Mouse (Mus musculus): ENCODE data around the gene Gm11939. TPM values are rescaled to one million over a fixed set of nuclear protein-coding genes. Genes with fewer than 3 reads are reported as not detected.
A peak's percentile ranks its signal among the peaks of the same experiment; 100 is the strongest.
"Not testable (repeated sequence)": the region's sequence is repeated elsewhere in the genome, so short reads cannot be mapped to it uniquely, and the experiment has no call there.

The Gm11939 gene
- total RNA-seq (2021) = not detected

DNA sequence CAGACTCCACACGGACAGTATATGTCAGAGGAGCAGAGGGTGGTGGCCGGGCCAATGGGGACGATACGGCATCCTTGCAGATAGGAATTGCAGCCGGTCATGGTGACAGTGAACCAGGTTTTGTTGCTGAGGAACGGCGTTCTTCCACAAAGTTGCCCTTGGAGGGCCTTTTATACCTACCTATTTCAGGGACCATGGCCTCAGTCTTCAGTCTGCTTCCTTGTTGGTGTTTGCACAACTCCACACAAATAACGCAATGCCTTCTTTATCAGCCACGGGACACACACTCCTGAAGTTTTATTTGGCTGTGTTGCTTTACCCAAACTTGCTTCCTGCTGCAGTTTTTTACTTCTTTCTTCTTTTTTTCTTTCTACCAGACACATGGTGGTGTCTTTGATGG, at the start of gene Gm11939:
Gm11939 (minus strand) TSS at position 101 of the 400 bp plus-strand sequence.
- no peak for DNase-seq

DNA sequence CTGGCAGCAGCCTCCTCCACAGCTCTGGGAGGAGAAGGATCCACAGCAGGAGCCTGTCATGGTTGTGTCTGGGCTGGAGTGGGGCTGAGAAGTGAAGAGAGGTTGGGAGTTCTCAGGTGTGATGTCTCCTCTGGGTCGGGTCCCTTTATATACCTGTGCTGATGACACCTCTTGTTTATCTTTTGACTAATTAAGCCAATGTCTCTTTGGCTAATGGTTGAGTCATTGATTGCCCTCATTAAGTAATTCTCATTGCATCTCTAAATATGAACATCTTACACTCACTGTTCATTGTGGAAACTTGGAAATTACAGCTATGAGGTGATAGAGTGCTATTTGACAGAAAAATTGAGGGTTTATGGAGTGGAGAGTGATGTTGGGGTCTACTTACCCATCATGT, 43.9 kb upstream of the Gm11939 start, which contains the start of gene Gm11938:
Gm11938 (minus strand) TSS at position 101 of the 400 bp plus-strand sequence.
- DNase-seq = not testable (repeated sequence)

DNA sequence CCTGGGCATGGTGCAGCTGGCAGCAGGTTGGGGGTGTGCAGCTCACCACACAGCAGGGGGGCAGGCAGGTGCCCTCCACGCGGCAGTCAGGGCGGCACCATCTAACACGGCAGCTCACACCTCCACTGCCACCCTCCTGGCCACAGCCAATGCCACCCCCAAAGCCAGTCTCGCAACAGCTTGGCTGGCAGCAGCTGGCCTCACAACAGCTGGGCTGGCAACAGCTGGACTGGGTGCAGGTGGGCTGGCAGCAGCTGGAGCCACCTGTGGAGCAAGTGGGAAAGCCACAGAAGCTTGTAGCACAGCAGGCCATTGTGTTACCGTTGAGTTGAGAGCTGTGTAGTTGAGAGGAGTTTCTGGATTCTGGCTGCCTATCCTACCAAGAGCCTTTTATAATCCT, 38.5 kb upstream of the Gm11939 start, which contains the start of gene Krtap9-3:
Krtap9-3 (minus strand) TSS at position 364 of the 400 bp plus-strand sequence.
- DNase-seq = not testable (repeated sequence)

GRCm38 (mm10) chr11:99590981-99591380, 31.7 kb upstream of the Gm11939 start, which contains the start of gene Krtap1-3:
Gene Krtap1-3, minus strand, starts transcription at chr11:99591339.
- no peak for DNase-seq

- peak; percentile 41 to 49 for DNase-seq
These were observed 25.8 kb upstream of the Gm11939 start for GRCm38 (mm10) chr11:99585096-99585495.

GRCm38 (mm10) chr11:99583245-99583704, 24.0 kb upstream of the Gm11939 start, which contains the start of gene Krtap1-4:
Gene Krtap1-4, minus strand, starts transcription at chr11:99583654.
- no peak for DNase-seq

- no peak for DNase-seq
These were observed 22.3 kb upstream of the Gm11939 start for GRCm38 (mm10) chr11:99581564-99581963.

DNA sequence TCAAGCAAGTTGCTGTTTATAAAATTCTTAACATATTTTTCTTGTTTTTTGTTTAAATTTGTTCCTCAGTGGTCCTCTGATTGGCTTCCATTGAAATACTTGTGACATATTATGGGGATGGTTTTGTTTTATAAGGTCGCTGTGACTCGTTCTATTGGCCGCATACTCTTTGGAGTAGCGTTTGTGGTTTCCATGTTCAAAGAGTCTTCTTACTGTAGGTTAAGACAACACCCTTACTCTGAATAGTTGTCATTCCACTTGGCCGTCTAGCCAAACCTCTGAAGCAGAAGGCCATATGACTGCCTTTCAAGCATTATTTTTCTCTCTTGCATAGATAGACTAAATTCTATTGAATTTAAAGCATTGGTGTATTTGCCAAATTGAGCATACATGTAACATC, 21.8 kb upstream of the Gm11939 start:
- no peak for DNase-seq

GRCm38 (mm10) chr11:99580636-99581035, 21.4 kb upstream of the Gm11939 start, which contains the start of gene Krtap1-5:
Gene Krtap1-5, minus strand, starts transcription at chr11:99581016.
- no peak for DNase-seq

GRCm38 (mm10) chr11:99574106-99574505, 14.8 kb upstream of the Gm11939 start:
- DNase-seq = peak; percentile 50 to 63

DNA sequence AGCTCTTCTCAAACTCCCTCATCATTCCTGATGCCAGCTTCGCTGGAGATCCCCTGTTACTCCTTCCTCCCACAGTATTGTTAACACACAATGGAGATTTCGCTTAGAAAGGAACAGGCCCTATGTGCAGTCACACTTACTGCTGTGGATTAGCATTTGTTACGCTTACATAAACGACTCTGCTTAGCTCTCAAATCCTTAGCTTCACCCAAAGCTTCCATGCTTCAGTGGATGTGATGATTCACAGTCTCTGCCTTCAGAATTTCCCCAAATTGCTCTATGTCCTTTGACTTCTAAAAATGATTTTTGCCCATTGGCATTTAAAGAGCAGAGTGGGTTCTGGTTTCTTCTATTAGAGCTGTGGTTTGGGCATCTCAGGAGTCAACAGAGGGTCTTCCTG, 13.9 kb upstream of the Gm11939 start:
- no peak for DNase-seq

GRCm38 (mm10) chr11:99566530-99566929, 7.3 kb upstream of the Gm11939 start, which contains the start of gene Krtap3-1:
Gene Krtap3-1, minus strand, starts transcription at chr11:99566630.
- no peak for DNase-seq

DNA sequence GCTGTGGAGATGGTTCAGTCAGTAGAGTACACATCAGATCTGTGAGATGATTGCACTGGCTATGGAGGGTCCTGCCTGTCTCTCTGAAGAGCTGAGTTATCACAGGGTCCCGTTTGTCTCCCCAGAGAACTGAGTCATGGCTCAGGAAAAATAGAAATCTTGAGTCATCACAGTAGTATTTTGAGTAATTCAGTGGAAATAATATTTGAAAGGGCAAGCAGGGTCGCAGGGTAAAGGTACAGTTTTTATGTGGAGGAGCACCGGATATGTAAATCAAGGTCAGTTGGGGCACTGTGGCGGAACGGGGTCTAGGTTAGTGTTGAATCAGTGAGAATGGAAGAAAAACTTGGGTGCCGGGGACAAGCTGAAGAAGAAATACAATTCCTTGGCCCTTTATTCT, 3.3 kb upstream of the Gm11939 start:
- no peak for DNase-seq

DNA sequence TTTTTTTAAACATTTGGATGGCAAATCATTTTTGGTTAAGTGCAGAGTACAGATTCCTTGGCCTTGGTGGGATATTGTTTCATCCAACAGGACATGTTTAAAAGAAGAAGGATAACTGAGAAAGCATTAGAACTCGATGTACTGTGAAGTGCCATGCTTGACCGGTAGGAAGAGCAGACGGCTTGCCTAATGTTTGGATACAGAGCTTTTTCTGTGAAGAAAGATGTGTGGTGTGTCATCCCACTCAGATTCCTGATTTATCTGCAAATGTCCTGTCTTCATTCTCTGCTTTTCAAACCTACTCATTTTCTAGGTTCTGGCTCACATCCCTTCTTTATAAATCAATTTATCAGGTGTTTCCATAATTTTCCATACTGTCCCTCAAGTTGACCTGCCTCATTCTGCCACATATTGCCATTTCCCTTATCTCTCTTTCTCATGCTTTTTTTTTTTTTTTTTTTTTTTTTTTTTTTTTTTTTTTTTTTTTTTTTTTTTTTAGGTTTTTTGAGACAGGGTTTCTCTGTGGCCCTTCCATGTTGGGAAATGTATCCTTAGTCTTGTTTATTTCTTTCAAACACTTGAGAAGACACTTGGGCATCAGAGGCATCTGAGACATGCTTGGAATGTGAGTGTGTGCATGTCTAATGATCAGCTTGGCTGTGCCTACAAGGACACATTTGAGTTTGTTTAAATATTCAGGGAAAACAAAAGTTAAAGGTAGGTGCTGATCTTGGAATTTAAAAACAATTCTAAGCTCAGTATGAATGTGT, 1.1 kb downstream of the Gm11939 start:
- no peak for DNase-seq

DNA sequence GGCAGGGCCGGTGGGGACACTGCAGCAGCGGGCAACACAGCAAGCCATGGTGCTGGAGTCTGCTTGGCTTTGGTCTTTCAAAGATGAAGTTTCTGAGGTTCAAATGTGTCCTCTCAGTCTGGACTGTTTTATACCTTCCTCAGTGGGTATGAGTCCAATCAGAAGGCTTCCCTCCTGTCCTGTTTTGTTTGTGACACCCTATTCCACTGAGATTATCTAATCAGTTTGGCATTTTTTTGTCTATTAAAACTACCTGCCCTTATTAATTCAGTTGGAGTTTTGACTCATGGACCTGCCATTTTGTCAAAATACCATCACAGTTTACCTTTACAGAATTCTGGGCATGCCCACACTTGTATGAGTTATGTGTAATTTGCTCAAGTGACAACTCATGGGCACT, 2.5 kb downstream of the Gm11939 start, which contains the start of gene Krtap3-2:
Krtap3-2 (minus strand) TSS at position 101 of the 400 bp plus-strand sequence.
- no peak for DNase-seq

GRCm38 (mm10) chr11:99556195-99556594, 3.1 kb downstream of the Gm11939 start:
- DNase-seq = no peak

DNA sequence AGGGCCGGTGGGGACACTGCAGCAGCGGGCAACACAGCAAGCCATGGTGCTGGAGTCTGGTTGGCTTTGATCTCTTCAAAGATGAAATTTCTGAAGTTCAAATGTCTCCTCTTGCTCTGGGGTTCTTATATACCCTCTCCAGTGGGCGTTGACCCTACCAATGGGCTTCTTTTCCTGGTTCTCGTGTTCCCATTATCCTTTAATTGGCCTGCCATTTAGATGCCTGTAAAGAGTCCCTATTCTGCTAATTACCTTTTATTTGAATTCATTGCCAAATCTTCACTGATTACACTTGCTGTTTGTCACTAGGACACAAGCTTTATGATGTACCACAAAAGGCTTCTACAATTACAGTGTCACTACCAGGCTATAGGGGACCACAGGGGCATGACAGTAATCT, 8.5 kb downstream of the Gm11939 start, which contains the start of gene Krtap3-3:
Krtap3-3 (minus strand) TSS at position 101 of the 400 bp plus-strand sequence.
- no peak for DNase-seq

DNA sequence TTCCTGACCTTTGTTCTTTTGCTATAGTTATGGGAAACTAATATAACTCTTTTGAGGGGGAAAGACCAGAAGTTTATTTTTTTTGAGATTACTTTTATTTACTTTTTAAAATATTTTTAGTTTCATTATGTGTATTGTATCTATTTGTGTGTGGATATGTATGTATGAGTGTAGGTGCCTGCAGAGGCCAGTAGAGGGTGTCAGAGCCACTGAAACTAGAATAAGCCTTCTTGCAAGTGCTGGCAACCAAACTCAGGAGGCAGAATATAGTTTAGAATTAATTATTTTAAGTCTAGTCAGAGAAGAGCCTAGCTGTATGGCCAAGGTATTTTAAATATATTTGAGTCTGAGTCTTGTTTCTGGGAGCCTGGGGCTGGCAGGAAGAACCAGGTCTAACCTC, 11.4 kb downstream of the Gm11939 start:
- no peak for DNase-seq

DNA sequence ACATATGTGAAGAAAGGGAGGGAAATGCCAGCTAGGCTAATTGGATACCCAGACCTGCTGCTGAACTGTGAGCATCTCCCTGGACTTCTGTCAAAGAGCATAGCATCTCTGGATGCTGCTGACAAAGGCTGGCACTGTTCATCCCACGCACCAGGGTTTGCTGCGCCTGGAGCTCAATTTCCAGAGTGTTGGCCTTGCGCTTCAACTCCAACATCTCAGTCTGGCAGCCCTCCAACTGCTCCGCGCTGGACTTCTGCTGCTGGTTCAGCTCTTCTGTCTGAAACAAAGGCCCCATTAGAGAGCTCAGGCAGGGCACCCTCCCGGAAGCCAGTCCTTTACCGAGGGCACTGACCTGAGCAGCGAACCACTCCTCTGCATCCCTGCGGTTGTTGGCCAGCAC, 19.5 kb downstream of the Gm11939 start:
- peak; percentile 47 to 50 for DNase-seq

DNA sequence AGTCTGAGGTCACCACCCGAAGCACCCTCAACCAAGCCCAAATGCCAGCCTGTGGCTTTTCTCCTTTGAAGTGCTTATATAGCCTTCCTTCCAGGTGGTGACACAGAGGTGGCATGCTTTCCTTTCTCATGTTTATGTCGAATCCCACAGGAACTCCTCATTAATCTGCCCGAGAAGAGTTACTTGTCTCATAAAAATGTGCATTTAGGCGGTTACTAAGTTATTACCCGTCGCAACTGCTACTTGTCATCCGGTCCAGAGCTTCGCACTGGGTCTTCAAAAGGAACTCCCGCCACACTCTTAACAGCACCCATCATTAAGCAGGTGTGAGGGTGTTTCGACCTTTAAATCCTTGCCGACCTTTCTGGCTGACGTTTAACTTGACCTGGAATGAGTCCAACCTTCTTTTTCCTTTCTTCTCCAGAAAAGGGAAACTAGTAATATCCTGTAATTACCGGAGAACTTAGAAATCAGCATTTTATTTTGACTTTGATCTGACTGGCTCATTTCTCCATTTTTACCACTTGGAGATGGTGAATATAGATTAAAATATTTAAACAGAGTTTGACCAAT, 37.9 kb downstream of the Gm11939 start, which contains the start of gene Krt39:
Krt39 (minus strand) TSS at position 51 of the 573 bp plus-strand sequence.
- DNase-seq = no peak

DNA sequence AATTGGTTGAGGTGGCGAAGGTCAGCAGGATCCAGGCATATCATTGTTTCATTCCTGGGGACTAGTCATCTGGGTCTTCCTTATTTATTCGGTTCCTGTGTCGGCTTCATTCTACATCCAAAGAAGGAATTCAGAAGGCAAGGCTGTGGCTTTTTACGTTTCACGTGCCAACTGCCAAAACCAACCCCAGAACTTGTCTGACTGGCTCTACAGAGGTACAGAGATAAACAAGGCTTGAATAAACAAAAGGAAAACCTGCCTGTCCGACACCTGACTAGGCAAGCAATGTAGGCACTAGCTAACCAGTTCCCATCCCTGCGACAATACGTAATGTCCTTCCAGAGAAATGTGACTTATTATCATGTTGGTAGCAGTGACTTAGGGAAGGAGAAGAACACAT, 45.2 kb downstream of the Gm11939 start:
- no peak for DNase-seq
